Mouse (Mus musculus) kidney, embryonic 16.5 days (tissue): Measurements from ENCODE around the gene Ripor1. TPM values are rescaled to one million over a fixed set of nuclear protein-coding genes. Genes with fewer than 3 reads are reported as not detected.
A peak's percentile ranks its signal among the peaks of the same experiment; 100 is the strongest.

Source experiments
- ATAC-seq: fragments of 200-750 bp; cut with Nextera tagmentation; 2 replicates; pipeline ENCODE4 v1.8.0; 2017; ENCODE audit warnings: moderate TSS enrichment; ENCODE audit not compliant: low FRiP score, low TSS enrichment
- H3K27ac ChIP-seq: fragments of 300-500 bp; sonication (generic); 2 replicates; pipeline ENCODE4 v1.5.1; 2014; ENCODE audit warnings: low read length
- H3K27me3 ChIP-seq: fragments of 300-500 bp; sonication (generic); 2 replicates; pipeline ENCODE4 v1.6.1; 2014; ENCODE audit warnings: low read length, control low read depth, mixed read lengths; ENCODE audit not compliant: insufficient read depth
- H3K36me3 ChIP-seq: fragments of 300-500 bp; sonication (generic); 2 replicates; pipeline ENCODE4 v1.6.1; 2014; ENCODE audit warnings: low read length, control low read depth, mixed read lengths; ENCODE audit not compliant: insufficient read depth
- H3K4me1 ChIP-seq: fragments of 300-500 bp; sonication (generic); 2 replicates; pipeline ENCODE4 v1.6.1; 2014; ENCODE audit warnings: low read length, control low read depth, mixed read lengths; ENCODE audit not compliant: insufficient read depth
- H3K4me2 ChIP-seq: fragments of 300-500 bp; sonication (generic); replicated peaks from 2 replicates; pipeline ENCODE4 v1.6.1; 2014; ENCODE audit warnings: low read depth, low read length
- H3K4me3 ChIP-seq: fragments of 300-500 bp; sonication (generic); 2 replicates; pipeline ENCODE4 v1.5.1; 2014; ENCODE audit warnings: mild to moderate bottlenecking, low read length
- H3K9ac ChIP-seq: fragments of 300-500 bp; sonication (generic); replicated peaks from 2 replicates; pipeline ENCODE4 v1.6.1; 2014; ENCODE audit warnings: low read length
- H3K9me3 ChIP-seq: fragments of 300-500 bp; sonication (generic); 2 replicates; pipeline ENCODE4 v1.6.1; 2016; ENCODE audit warnings: low read length, control low read depth
- WGBS: fragments of 180-500 bp; shearing (Covaris S2); extraction: QIAGEN DNeasy Blood & Tissue Kit; methylation state at CpG from one replicate; pipeline ENCODE4 v1.1.7; 2014; 5-methylcytosine and 5-hydroxymethylcytosine counted together
- polyA plus RNA-seq: library from polyadenylated mRNA; unstranded; fragments of >200 nt; fragmentation: Nextera tagmentation; extraction: Ambion mirVana; gene quantifications from 2 replicates; pipeline ENCODE4 v1.2.1, GENCODE M21; 2015

The Ripor1 gene
- polyA plus RNA-seq, 1 experiment from 2014 or later: 44.5 TPM

DNA sequence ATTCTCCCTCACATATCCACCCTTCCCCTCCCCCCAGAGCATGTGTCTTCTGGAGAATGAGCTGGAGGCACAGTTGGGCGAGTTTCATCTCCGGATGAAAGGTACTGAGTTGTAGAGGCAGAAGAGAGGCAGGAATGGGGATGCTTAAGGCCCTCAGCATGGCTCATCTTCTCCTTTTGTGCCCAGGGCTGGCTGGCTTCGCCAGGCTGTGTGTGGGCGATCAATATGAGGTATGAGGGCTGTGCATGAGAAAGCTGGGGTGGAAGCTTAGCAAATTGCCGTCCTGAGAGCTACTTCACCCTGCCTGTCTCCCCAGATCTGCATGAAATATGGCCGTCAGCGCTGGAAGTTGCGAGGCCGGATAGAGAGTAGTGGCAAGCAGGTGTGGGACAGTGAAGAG lies 10.9 kb downstream of the Ripor1 start:
- no peak overlapping the region for H3K27ac ChIP-seq
- peaks cover 58% of the 10 kb centered on the region for H3K36me3 ChIP-seq
- peaks cover 14% of the 10 kb centered on the region for H3K4me1 ChIP-seq
- no peak overlapping the region for H3K4me3 ChIP-seq
- H3K9me3 ChIP-seq: no peaks in the 10 kb centered on the region
- H3K9ac ChIP-seq: no peak overlapping the region
- ATAC-seq: no peak
- H3K4me2 ChIP-seq: no peak overlapping the region
- 86% methylated on average over 9 of the region's 9 CpGs for WGBS
- no peaks in the 10 kb centered on the region for H3K27me3 ChIP-seq

DNA sequence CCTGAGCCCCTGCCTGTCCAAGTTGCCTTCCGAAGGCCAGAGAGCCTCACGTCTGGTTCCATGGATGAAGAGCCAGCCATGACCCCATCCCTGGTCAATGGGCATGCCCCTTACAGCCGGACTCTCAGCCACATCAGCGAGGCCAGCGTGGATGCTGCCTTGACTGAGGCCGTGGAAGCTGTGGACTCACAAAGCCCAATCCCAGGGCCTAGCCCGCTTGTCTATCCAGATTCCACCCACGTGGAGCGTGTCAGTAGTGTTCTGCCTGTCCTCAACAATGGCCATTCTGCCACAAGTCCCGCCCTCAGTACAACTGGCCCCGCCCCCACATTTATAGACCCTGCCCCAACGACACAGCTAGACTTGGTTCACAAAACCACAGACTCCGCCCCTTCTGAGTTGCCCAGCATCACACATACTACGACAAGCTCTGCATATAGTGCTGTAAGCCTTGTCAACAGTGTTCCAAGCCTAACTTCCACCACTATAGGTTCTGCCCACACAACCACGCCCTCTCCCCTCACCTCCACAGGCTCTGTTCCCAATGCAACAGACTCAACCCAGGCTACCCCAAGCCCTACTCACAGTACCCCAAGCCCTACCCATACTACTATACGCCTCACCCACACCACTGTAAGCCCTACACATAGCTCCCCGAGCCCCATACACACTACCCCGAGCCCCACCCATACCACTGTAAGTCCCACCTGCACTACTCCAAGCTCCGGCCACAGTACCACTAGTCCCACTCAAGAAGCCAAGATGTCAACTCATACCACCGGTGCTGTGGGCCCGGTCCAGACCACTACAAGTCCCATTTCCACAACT lies 12.6 kb downstream of the Ripor1 start:
- no peak overlapping the region for H3K9ac ChIP-seq
- peaks cover 24% of the 10 kb centered on the region for H3K4me1 ChIP-seq
- WGBS: 88% methylated on average over 21 of the region's 21 CpGs
- no peaks in the 10 kb centered on the region for H3K27me3 ChIP-seq
- no peak overlapping the region for H3K27ac ChIP-seq
- H3K4me2 ChIP-seq: no peak overlapping the region
- no peaks in the 10 kb centered on the region for H3K9me3 ChIP-seq
- no peak for ATAC-seq
- no peak overlapping the region for H3K4me3 ChIP-seq
- H3K36me3 ChIP-seq: peaks cover 67% of the 10 kb centered on the region

DNA sequence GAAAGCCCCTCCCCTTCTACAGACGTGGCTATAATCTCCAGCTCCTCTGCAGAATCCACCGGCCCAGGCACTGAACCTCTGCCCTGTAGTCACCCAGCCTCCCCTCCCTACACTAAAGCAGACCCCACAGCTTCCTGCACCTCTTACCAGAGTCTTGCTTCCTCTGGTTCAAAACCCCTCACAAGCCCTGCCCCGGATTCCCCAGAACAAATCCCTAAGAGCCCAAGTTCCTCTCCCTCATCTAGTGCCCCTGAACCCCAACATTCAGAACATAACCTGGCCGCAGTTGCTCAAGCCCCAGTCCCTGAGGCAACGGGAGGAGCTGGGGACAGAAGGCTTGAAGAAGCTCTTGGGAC lies 13.2 kb downstream of the Ripor1 start:
- 84% methylated on average over 5 of the region's 5 CpGs for WGBS
- H3K9ac ChIP-seq: no peak overlapping the region
- peaks cover 67% of the 10 kb centered on the region for H3K36me3 ChIP-seq
- no peak overlapping the region for H3K27ac ChIP-seq
- no peaks in the 10 kb centered on the region for H3K9me3 ChIP-seq
- H3K4me1 ChIP-seq: peaks cover 24% of the 10 kb centered on the region
- H3K4me2 ChIP-seq: no peak overlapping the region
- no peak for ATAC-seq
- no peaks in the 10 kb centered on the region for H3K27me3 ChIP-seq
- H3K4me3 ChIP-seq: no peak overlapping the region

DNA sequence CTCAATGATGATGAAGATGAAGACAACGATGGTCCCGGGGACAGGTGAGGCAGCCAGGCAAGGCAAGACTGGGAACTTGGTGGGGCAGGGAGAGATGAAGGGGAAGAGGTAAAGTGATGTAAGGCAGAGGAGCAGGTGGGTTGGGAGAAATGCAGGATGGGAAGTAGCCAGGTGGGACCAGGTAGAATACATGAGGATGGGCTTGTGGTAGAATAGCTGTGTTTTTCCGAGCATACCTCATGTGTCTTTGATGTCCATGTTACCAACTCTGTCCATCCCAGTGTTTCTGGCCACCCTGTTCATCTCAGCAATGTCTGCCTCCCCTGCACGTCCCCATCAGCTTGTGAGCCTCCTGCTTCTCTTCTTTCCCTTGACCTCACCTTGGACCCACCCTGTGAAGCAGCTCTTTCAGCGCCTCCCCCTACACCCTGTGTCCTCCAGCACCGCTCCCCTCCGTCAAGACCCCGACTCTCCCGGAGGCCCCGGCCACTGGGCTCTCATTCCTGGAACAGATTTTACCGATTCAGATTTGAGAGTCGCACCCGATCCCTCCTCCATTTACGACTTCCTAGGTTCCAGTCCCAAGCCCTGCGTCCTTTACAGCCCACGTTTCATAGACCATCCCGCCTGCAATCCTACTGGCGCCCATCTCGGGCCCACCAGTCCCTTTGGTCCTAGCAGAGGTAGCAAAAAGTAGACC lies 14.0 kb downstream of the Ripor1 start:
- H3K36me3 ChIP-seq: peaks cover 67% of the 10 kb centered on the region
- no peak overlapping the region for H3K27ac ChIP-seq
- H3K9ac ChIP-seq: no peak overlapping the region
- H3K4me1 ChIP-seq: peaks cover 30% of the 10 kb centered on the region
- WGBS: 90% methylated on average over 19 of the region's 19 CpGs
- H3K4me3 ChIP-seq: no peak overlapping the region
- H3K27me3 ChIP-seq: no peaks in the 10 kb centered on the region
- no peaks in the 10 kb centered on the region for H3K9me3 ChIP-seq
- no peak overlapping the region for H3K4me2 ChIP-seq
- ATAC-seq: no peak

DNA sequence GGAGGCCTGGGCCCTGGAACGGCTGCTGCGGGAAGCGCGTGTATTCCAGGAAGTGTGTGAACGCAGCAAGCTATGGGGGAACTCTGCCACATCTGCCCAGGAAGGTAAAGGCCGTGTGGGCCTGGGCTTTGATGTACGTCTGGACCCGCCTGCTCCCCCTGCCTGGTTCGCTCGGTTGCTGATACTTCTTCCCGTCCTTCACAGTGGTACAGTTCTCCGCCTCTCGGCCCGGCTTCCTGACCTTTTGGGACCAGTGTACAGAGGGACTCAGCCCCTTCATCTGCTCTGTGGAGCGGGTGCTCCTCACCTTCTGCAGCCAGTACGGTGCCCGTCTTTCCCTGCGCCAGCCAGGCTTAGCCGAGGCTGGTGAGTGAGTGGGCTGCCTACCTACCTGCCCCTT lies 15.2 kb downstream of the Ripor1 start:
- no peak overlapping the region for H3K9ac ChIP-seq
- H3K27me3 ChIP-seq: no peaks in the 10 kb centered on the region
- WGBS: 83% methylated on average over 19 of the region's 19 CpGs
- no peak overlapping the region for H3K4me2 ChIP-seq
- H3K36me3 ChIP-seq: peaks cover 66% of the 10 kb centered on the region
- H3K4me1 ChIP-seq: peaks cover 36% of the 10 kb centered on the region
- ATAC-seq: no peak
- no peaks in the 10 kb centered on the region for H3K9me3 ChIP-seq
- no peak overlapping the region for H3K27ac ChIP-seq
- H3K4me3 ChIP-seq: no peak overlapping the region

DNA sequence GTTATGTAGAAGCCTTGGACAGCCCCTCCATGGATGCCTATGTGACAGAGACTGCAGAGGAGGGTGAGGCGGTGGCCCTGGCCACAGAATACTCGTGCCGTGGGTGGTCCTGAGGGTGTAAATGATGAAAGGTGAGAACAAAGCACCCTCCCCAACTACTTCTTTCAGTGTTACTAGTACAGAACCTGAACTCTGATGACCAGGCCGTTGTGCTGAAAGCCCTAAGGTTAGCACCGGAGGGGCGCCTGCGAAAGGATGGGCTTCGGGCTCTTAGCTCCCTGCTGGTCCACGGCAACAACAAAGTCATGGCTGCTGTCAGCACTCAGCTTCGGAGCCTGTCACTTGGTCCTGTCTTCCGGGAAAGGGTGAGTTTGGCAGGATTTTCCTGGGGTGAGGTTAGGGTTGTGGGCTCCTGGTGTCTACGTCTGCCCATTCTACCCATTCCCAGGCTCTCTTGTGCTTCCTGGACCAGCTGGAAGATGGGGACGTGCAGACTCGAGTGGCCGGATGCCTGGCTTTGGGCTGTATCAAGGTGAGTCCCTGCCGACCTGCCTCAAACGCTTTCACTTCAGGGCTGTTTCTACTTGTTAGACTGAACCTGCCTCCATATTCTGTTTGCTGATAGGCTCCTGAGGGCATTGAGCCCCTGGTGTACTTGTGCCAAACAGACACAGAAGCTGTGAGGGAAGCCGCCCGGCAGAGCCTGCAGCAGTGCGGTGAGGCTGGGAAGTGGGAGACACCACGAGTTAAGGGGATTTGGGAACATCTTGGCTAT lies 16.1 kb downstream of the Ripor1 start:
- H3K4me3 ChIP-seq: no peak overlapping the region
- no peak overlapping the region for H3K4me2 ChIP-seq
- H3K27me3 ChIP-seq: no peaks in the 10 kb centered on the region
- peaks cover 57% of the 10 kb centered on the region for H3K36me3 ChIP-seq
- no peak for ATAC-seq
- peaks cover 39% of the 10 kb centered on the region for H3K4me1 ChIP-seq
- 86% methylated on average over 21 of the region's 21 CpGs for WGBS
- H3K9me3 ChIP-seq: no peaks in the 10 kb centered on the region
- peak overlapping the region; percentile 92; the same call in 1 of the 2 replicates for H3K27ac ChIP-seq
- H3K9ac ChIP-seq: no peak overlapping the region

DNA sequence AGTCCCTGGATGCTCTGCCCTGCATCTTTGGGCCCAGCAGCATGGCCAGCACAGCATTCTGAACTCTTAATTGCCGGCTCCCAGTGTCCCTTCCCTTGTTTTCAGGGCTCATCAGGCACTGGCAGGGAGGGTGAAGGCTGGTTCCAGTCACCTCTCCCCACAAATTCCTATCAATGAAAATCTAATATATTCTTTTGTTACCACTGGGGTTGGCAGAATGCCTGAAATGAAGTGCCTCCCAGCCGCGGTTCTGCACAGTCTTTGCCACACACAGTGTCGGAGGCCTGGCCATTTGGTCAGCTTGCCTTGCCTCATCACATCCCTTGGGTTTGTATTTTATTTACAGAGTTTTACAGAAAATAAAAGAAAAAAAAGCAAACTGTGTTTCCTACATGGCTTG lies 16.8 kb downstream of the Ripor1 start:
- Histone ChIP-seq H3K36me3 (peaks cover 50% of the 10 kb centered on the region), H3K4me3 (no peak overlapping the region), H3K27ac (peak overlapping the region; percentile 92), H3K27me3 (no peaks in the 10 kb centered on the region), H3K4me2 (0 out of 2 replicates have a peak overlapping the region, but pooled peaks have one; percentile 8), H3K4me1 (peaks cover 39% of the 10 kb centered on the region), H3K9ac (peak overlapping the region; percentile 42; the same call in 1 of the 2 replicates), H3K9me3 (no peaks in the 10 kb centered on the region)
- ATAC-seq: no peak
- WGBS: 59% methylated on average over 4 of the region's 4 CpGs

DNA sequence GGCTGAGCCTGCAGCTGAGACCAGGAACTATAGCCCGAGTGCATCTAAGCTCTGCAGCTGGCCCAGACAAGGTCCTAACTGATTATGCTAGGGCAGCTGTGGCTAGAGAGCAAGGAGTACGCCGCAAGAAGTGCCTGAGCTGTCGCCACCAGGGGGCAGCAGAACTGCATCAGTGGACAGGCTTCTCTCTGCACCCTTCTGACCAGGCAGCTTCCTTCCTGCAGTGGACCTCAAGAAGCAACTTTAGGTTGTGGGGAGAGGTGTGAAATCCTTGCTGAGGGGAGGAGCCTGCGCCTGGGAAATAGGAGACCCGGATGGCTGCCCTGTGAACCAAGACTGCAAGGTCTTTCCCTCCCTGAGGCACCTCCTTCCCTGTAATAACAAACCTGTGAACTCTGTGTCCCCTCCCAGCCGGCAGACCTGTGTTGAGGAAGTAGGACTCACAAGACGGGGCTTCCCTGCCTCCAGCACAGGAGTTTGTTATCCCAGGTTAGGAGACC lies 17.4 kb downstream of the Ripor1 start:
- H3K4me3 ChIP-seq: no peak overlapping the region
- H3K4me2 ChIP-seq: peak overlapping the region; percentile 27

DNA sequence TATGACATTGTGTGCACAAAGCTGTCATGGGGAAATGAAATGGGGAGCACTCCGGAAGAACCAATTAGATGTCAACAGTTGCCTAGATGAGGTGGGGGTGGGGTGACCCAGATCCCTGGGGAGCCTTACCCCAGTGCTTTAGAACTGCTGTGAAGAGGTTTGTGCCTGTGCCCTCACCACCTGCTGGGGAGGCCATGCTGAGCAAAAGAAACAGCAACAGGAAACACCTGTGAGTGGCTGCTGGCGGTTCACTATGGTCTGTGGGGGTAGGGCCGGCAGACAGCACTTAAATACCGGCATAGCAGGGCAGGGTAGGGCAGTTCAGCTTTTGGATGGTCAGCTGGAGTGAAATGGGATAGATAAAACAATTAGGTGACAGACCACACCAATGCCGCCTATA lies 18.1 kb downstream of the Ripor1 start:
- peak overlapping the region; percentile 92 for H3K27ac ChIP-seq
- H3K27me3 ChIP-seq: no peaks in the 10 kb centered on the region
- peak overlapping the region; percentile 0; the same call in 1 of the 2 replicates for H3K9ac ChIP-seq
- peak; percentile 20; the same call in 1 of the 2 replicates for ATAC-seq
- no peaks in the 10 kb centered on the region for H3K9me3 ChIP-seq
- 0 out of 2 replicates have a peak overlapping the region, but pooled peaks have one; percentile 11 for H3K4me3 ChIP-seq
- peaks cover 39% of the 10 kb centered on the region for H3K4me1 ChIP-seq
- H3K4me2 ChIP-seq: peak overlapping the region; percentile 27
- WGBS: 12% methylated on average over 5 of the region's 5 CpGs
- H3K36me3 ChIP-seq: peaks cover 37% of the 10 kb centered on the region

More for the DNA sequence above, 17.4 kb downstream of the Ripor1 start:
- Histone ChIP-seq H3K27me3 (no peaks in the 10 kb centered on the region), H3K4me1 (peaks cover 39% of the 10 kb centered on the region), H3K9ac (peak overlapping the region; percentile 42), H3K9me3 (no peaks in the 10 kb centered on the region), H3K27ac (peak overlapping the region; percentile 92), H3K36me3 (peaks cover 43% of the 10 kb centered on the region)
- WGBS: 1% methylated on average over 8 of the region's 8 CpGs
- peak; percentile 94 for ATAC-seq
